Mouse (Mus musculus): Measurements from ENCODE around the gene Cd24a. TPM values are rescaled to one million over a fixed set of nuclear protein-coding genes. Genes with fewer than 3 reads are reported as not detected.

Gene Cd24a
- polyA plus RNA-seq, 1 experiment = 418 TPM

DNA sequence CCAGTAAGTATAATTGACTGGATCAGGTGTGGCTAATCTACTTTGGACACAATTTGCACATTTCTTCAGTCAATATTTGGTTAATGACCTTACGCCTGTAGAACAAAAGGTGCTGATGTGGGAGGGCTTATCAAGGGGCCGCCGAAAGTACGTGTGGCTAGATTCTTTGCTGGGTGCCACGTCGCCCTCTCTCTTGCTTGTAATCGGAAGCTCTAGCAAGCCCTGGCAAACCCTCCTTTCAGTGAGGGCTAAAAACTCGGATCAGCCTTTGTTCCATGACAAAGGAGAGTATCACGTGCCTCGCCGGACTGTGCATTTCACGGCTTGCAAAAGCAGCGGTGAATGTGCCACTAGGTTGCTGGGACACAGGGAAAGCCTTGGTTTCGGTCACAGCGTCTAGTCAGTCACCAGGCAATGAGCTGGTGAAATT is 2.6 kb downstream of the Cd24a start:
- TF ChIP-seq CTCF (IDR thresholded peaks at IDR 0.05; ENCODE audit: extremely low read depth, insufficient read depth, insufficient read length, insufficient replicate concordance) (no peak), POLR2A (IDR thresholded peaks at IDR 0.05; ENCODE audit: low read depth, low read length) (no peak)
- Histone ChIP-seq H3K36me3 (ENCODE audit: control insufficient read depth, insufficient read depth, low read length) (peaks cover 5% of the 10 kb centered on the region), H3K27ac (ENCODE audit: insufficient read depth, low read length) (peak overlapping the region; percentile 69), H3K4me3 (ENCODE audit: extremely low read depth, insufficient read depth, insufficient read length) (peak overlapping the region; percentile 75), H3K27me3 (ENCODE audit: control insufficient read depth, insufficient read depth, low read length) (peaks cover 2% of the 10 kb centered on the region; the same call in 1 of the 2 replicates), H3K4me1 (ENCODE audit: control insufficient read depth, insufficient read depth, insufficient read length) (peaks cover 7% of the 10 kb centered on the region; the same call in 1 of the 2 replicates)
- 1% methylated on average over 15 of the region's 15 CpGs for WGBS
- DNase-seq (ENCODE audit: low read depth in 1 of 2, low spot score in 2 of 2) = peak in 1 of 2 experiments; percentile 20

DNA sequence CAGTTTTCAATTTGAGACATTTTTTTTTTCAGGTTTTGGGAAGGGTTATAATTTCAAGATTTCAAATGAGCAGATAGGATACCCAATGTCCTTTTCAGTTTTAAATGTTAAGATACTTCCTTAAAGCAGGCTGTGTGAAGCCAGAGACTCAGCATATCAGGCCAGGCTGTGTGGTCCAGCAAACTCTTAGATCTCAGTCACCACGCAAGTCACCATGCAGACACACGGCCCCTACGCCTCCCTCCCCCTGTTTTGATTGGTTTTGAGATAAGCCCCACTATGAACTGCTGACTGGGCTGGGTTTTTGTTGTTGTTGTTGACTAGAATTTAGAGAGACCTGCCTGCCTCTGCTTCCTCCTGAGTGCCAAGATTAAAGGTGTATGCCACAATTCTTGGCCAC is 3.2 kb downstream of the Cd24a start:
- peak overlapping the region; percentile 69 for H3K27ac ChIP-seq (ENCODE audit: insufficient read depth, low read length)
- WGBS = 32% methylated on average over 3 of the region's 3 CpGs
- H3K27me3 ChIP-seq (ENCODE audit: control insufficient read depth, insufficient read depth, low read length) = peaks cover 2% of the 10 kb centered on the region; the same call in 1 of the 2 replicates
- H3K4me3 ChIP-seq (ENCODE audit: extremely low read depth, insufficient read depth, insufficient read length) = peak overlapping the region; percentile 75
- no peak for DNase-seq (ENCODE audit: low read depth in 1 of 2, low spot score in 2 of 2)
- H3K4me1 ChIP-seq (ENCODE audit: control insufficient read depth, insufficient read depth, insufficient read length) = peaks cover 7% of the 10 kb centered on the region; the same call in 1 of the 2 replicates
- TF ChIP-seq POLR2A (IDR thresholded peaks at IDR 0.05; ENCODE audit: low read depth, low read length) = no peak
- no peak for TF ChIP-seq CTCF (IDR thresholded peaks at IDR 0.05; ENCODE audit: extremely low read depth, insufficient read depth, insufficient read length, insufficient replicate concordance)
- peaks cover 5% of the 10 kb centered on the region for H3K36me3 ChIP-seq (ENCODE audit: control insufficient read depth, insufficient read depth, low read length)

DNA sequence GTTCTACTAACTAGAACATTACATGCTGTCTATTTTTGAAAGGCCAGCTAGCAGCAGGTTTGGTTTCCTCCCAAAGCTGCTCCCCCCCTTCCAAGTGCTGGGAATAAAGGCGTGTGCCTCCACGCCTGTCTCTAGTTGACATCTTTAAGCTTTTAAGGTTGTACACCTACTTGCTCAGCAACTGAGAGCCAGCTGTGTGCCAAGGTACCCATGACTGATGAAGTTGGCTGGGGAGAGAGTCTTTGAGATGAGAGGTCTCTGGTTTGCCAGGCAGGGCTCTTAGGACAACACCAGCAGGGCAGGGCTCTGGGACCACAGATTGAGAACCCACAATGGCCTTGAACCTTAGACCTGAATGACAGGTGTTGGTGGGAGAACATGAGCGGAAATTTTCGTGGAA is 6.5 kb downstream of the Cd24a start:
- WGBS = 87% methylated on average over 4 of the region's 4 CpGs
- DNase-seq (ENCODE audit: low read depth in 1 of 2, low spot score in 2 of 2) = no peak
- Histone ChIP-seq H3K27ac (ENCODE audit: insufficient read depth, low read length) (no peak overlapping the region; the same call in 1 of the 2 replicates), H3K27me3 (ENCODE audit: control insufficient read depth, insufficient read depth, low read length) (no peaks in the 10 kb centered on the region), H3K4me3 (ENCODE audit: extremely low read depth, insufficient read depth, insufficient read length) (no peak overlapping the region), H3K36me3 (ENCODE audit: control insufficient read depth, insufficient read depth, low read length) (peaks cover 5% of the 10 kb centered on the region), H3K4me1 (ENCODE audit: control insufficient read depth, insufficient read depth, insufficient read length) (peaks cover 5% of the 10 kb centered on the region; the same call in 1 of the 2 replicates)
- TF ChIP-seq POLR2A (IDR thresholded peaks at IDR 0.05; ENCODE audit: low read depth, low read length) (no peak), CTCF (IDR thresholded peaks at IDR 0.05; ENCODE audit: extremely low read depth, insufficient read depth, insufficient read length, insufficient replicate concordance) (no peak)

DNA sequence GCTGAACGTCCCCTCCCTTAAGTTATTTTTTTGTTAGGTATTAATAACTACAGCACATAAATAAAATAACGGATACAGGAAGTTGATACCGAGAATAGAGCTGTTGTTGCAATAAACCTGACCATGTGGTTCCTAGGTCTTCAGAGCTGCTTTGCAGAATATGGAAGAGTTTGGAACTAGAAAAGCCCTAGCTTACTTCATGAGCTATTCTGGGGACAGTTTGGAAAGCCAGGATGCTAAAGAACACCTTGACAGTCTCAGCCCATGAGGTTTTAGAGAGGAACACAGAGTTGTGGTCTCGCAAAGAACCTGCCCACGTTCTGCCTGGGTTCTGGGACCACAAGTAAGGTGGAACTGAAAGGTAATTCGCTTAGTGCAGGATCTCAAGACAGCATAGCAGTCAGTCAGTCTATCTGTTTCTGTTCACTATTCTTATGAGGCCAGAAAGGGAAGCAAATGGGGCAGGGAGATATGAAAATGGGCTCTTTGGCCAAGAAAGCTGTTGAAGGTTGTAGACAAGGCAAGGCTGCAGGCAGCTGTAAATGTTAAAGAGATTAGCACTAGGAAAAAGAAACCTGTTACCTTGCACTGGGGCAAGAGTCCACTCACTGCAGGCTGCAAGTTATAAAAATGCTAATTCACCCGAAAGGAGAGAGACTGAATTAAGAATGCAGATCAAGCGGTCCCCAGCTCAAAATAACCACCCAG is 10.5 kb downstream of the Cd24a start:
- H3K27me3 ChIP-seq (ENCODE audit: control insufficient read depth, insufficient read depth, low read length) = no peaks in the 10 kb centered on the region
- 22% methylated on average over 8 of the region's 8 CpGs for WGBS

DNA sequence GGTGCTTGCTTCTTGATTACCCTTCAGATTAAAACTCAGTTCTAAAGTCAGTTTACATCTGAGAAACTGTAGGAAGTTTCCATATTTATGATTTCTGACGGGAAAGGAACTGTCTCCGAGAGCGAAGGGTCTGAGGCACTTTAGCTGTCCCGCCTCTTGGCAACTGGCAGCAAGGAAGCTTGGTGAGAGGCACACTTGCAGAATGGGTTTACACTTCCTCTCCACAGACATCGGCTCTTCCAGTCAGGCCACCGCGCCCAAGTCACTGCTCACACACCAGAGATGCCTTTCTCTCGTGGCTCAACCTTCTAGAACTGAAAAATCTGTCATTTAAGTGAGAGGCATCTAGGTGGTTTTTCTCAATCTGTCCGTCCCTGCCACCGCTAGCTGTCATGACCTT is 13.4 kb downstream of the Cd24a start:
- Histone ChIP-seq H3K27ac (ENCODE audit: insufficient read depth, low read length) (no peak overlapping the region), H3K27me3 (ENCODE audit: control insufficient read depth, insufficient read depth, low read length) (no peaks in the 10 kb centered on the region)
- DNase-seq (ENCODE audit: low read depth in 1 of 2, low spot score in 2 of 2) = no peak

More for the DNA sequence above, 10.5 kb downstream of the Cd24a start:
- DNase-seq (ENCODE audit: low read depth in 1 of 2, low spot score in 2 of 2) = peak in 1 of 2 experiments; percentile 26
- Histone ChIP-seq H3K4me1 (ENCODE audit: control insufficient read depth, insufficient read depth, insufficient read length) (peaks cover 3% of the 10 kb centered on the region; the same call in 1 of the 2 replicates), H3K27ac (ENCODE audit: insufficient read depth, low read length) (peak overlapping the region; percentile 17; the same call in 1 of the 2 replicates), H3K4me3 (ENCODE audit: extremely low read depth, insufficient read depth, insufficient read length) (no peak overlapping the region), H3K36me3 (ENCODE audit: control insufficient read depth, insufficient read depth, low read length) (peaks cover 3% of the 10 kb centered on the region; the same call in 1 of the 2 replicates)
- TF ChIP-seq POLR2A (IDR thresholded peaks at IDR 0.05; ENCODE audit: low read depth, low read length) = no peak
- TF ChIP-seq CTCF (IDR thresholded peaks at IDR 0.05; ENCODE audit: extremely low read depth, insufficient read depth, insufficient read length, insufficient replicate concordance) = no peak

DNA sequence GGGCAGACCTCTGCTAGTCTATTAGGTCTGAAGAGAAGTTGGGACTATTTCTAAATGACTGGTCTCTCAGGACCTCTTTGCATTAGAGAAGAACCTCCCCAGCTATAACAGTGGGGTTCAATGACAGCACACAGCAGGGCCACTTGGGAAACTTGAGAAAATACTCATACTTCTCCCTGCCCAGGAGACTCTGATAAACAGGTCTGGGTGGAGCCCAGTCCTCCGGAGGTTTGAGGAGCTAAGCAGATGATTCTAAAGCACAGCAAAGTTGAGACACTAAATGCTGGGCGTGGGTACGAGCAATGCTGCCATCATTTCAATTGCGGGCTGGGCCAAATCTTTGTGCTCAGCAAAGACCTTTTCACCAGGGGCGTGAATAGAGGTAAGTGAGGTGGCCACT is 15.1 kb downstream of the Cd24a start:
- H3K27ac ChIP-seq (ENCODE audit: insufficient read depth, low read length) = peak overlapping the region; percentile 59; the same call in 1 of the 2 replicates
- no peak for TF ChIP-seq POLR2A (IDR thresholded peaks at IDR 0.05; ENCODE audit: low read depth, low read length)
- no peak for TF ChIP-seq CTCF (IDR thresholded peaks at IDR 0.05; ENCODE audit: extremely low read depth, insufficient read depth, insufficient read length, insufficient replicate concordance)
- DNase-seq (ENCODE audit: low read depth in 1 of 2, low spot score in 2 of 2) = no peak
- H3K4me3 ChIP-seq (ENCODE audit: extremely low read depth, insufficient read depth, insufficient read length) = no peak overlapping the region
- WGBS = 79% methylated on average over 5 of the region's 5 CpGs
- H3K27me3 ChIP-seq (ENCODE audit: control insufficient read depth, insufficient read depth, low read length) = no peaks in the 10 kb centered on the region
- H3K36me3 ChIP-seq (ENCODE audit: control insufficient read depth, insufficient read depth, low read length) = no peaks in the 10 kb centered on the region
- H3K4me1 ChIP-seq (ENCODE audit: control insufficient read depth, insufficient read depth, insufficient read length) = peaks cover 3% of the 10 kb centered on the region; the same call in 1 of the 2 replicates

More for the DNA sequence above, 13.4 kb downstream of the Cd24a start:
- Histone ChIP-seq H3K36me3 (ENCODE audit: control insufficient read depth, insufficient read depth, low read length) (no peaks in the 10 kb centered on the region), H3K4me1 (ENCODE audit: control insufficient read depth, insufficient read depth, insufficient read length) (peaks cover 3% of the 10 kb centered on the region; the same call in 1 of the 2 replicates), H3K4me3 (ENCODE audit: extremely low read depth, insufficient read depth, insufficient read length) (no peak overlapping the region)
- WGBS = 25% methylated on average over 10 of the region's 10 CpGs
- no peak for TF ChIP-seq CTCF (IDR thresholded peaks at IDR 0.05; ENCODE audit: extremely low read depth, insufficient read depth, insufficient read length, insufficient replicate concordance)
- TF ChIP-seq POLR2A (IDR thresholded peaks at IDR 0.05; ENCODE audit: low read depth, low read length) = no peak

DNA sequence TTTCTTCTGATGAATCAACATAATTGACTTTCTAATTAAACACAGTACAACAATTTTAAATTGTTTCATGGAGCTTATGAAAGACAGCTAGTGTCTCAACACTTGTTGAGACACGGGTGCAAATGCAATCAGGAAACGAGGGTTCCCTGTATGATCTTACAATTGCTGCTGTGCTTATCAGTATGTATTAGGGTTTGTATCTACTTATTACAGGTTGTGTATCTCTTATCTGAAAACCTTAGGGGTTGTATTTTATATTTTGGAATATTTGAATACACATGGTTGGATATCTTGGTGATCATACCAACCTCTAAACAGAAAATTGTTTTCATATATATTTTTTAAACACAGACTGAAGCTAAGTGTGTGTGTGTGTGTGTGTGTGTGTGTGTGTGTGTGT is 16.1 kb downstream of the Cd24a start:
- no peak overlapping the region for H3K4me3 ChIP-seq (ENCODE audit: extremely low read depth, insufficient read depth, insufficient read length)
- 79% methylated on average over 2 of the region's 2 CpGs for WGBS
- peaks cover under 1% of the 10 kb centered on the region; the same call in 1 of the 2 replicates for H3K4me1 ChIP-seq (ENCODE audit: control insufficient read depth, insufficient read depth, insufficient read length)
- H3K36me3 ChIP-seq (ENCODE audit: control insufficient read depth, insufficient read depth, low read length) = no peaks in the 10 kb centered on the region
- H3K27me3 ChIP-seq (ENCODE audit: control insufficient read depth, insufficient read depth, low read length) = no peaks in the 10 kb centered on the region
- TF ChIP-seq CTCF (IDR thresholded peaks at IDR 0.05; ENCODE audit: extremely low read depth, insufficient read depth, insufficient read length, insufficient replicate concordance) (no peak), POLR2A (IDR thresholded peaks at IDR 0.05; ENCODE audit: low read depth, low read length) (no peak)
- DNase-seq (ENCODE audit: low read depth in 1 of 2, low spot score in 2 of 2) = no peak
- H3K27ac ChIP-seq (ENCODE audit: insufficient read depth, low read length) = no peak overlapping the region
